Mouse (Mus musculus): ENCODE measurements around the gene Rerg. TPM values are rescaled to one million over a fixed set of nuclear protein-coding genes. Genes with fewer than 3 reads are reported as not detected.

The Rerg gene
- total and polyA plus RNA-seq, 3 experiments = 0.05 TPM; not detected in 2

GRCm38 (mm10) chr6:137159372-137159926, 10.8 kb downstream of the Rerg start:
- no peaks in the 10 kb centered on the region for H3K4me1 ChIP-seq (ENCODE audit: insufficient read depth, low read depth, low read length)
- H3K9me3 ChIP-seq (replicated peaks) = peaks cover 60% of the 10 kb centered on the region
- no peaks in the 10 kb centered on the region for H3K36me3 ChIP-seq (replicated peaks)
- ATAC-seq (ENCODE audit: extremely low read depth, insufficient number of reproducible peaks, low FRiP score, poor library complexity, severe bottlenecking) (no peak), DNase-seq (ENCODE audit: low spot score) (no peak)
- no peak overlapping the region for H3K4me3 ChIP-seq (ENCODE audit: low read depth, low read length)
- no peak for TF ChIP-seq GATA2 (IDR thresholded peaks at IDR 0.05; ENCODE audit: borderline replicate concordance, low read depth, low read length)
- TF ChIP-seq TAL1 (conservative IDR thresholded peaks at IDR 0.05; ENCODE audit: low read depth, low read length) = no peak
- TF ChIP-seq GATA1 (IDR thresholded peaks at IDR 0.05; ENCODE audit: borderline replicate concordance, low read length) = no peak
- TF ChIP-seq POLR2AphosphoS5 (IDR thresholded peaks at IDR 0.05; ENCODE audit: insufficient replicate concordance, low read depth, low read length) = no peak
- TF ChIP-seq CTCF (IDR thresholded peaks at IDR 0.05; ENCODE audit: low read depth, low read length) = no peak
- H3K27me3 ChIP-seq (ENCODE audit: insufficient read depth, low read length) = no peaks in the 10 kb centered on the region

- ATAC-seq (ENCODE audit: extremely low read depth, insufficient number of reproducible peaks, low FRiP score, poor library complexity, severe bottlenecking) = no peak
- Histone ChIP-seq H3K4me3 (ENCODE audit: low read depth, low read length) (no peak overlapping the region), H3K36me3 (replicated peaks) (no peaks in the 10 kb centered on the region), H3K4me1 (ENCODE audit: insufficient read depth, low read depth, low read length) (no peaks in the 10 kb centered on the region), H3K27me3 (ENCODE audit: insufficient read depth, low read length) (no peaks in the 10 kb centered on the region), H3K9me3 (replicated peaks) (peaks cover 50% of the 10 kb centered on the region)
- TF ChIP-seq GATA1 (IDR thresholded peaks at IDR 0.05; ENCODE audit: borderline replicate concordance, low read length) (no peak), CTCF (IDR thresholded peaks at IDR 0.05; ENCODE audit: low read depth, low read length) (no peak), GATA2 (IDR thresholded peaks at IDR 0.05; ENCODE audit: borderline replicate concordance, low read depth, low read length) (no peak), TAL1 (conservative IDR thresholded peaks at IDR 0.05; ENCODE audit: low read depth, low read length) (no peak), POLR2AphosphoS5 (IDR thresholded peaks at IDR 0.05; ENCODE audit: insufficient replicate concordance, low read depth, low read length) (no peak)
- no peak for DNase-seq (ENCODE audit: low spot score)
These were observed 13.7 kb downstream of the Rerg start for GRCm38 (mm10) chr6:137156437-137157219.

GRCm38 (mm10) chr6:137155196-137156137, 14.8 kb downstream of the Rerg start:
- TF ChIP-seq GATA1 (IDR thresholded peaks at IDR 0.05; ENCODE audit: borderline replicate concordance, low read length) (no peak), CTCF (IDR thresholded peaks at IDR 0.05; ENCODE audit: low read depth, low read length) (no peak), GATA2 (IDR thresholded peaks at IDR 0.05; ENCODE audit: borderline replicate concordance, low read depth, low read length) (no peak), POLR2AphosphoS5 (IDR thresholded peaks at IDR 0.05; ENCODE audit: insufficient replicate concordance, low read depth, low read length) (no peak), TAL1 (conservative IDR thresholded peaks at IDR 0.05; ENCODE audit: low read depth, low read length) (no peak)
- Histone ChIP-seq H3K4me1 (ENCODE audit: insufficient read depth, low read depth, low read length) (no peaks in the 10 kb centered on the region), H3K27me3 (ENCODE audit: insufficient read depth, low read length) (no peaks in the 10 kb centered on the region), H3K4me3 (ENCODE audit: low read depth, low read length) (no peak overlapping the region), H3K9me3 (replicated peaks) (peaks cover 49% of the 10 kb centered on the region), H3K36me3 (replicated peaks) (no peaks in the 10 kb centered on the region)
- no peak for ATAC-seq (ENCODE audit: extremely low read depth, insufficient number of reproducible peaks, low FRiP score, poor library complexity, severe bottlenecking)
- no peak for DNase-seq (ENCODE audit: low spot score)

GRCm38 (mm10) chr6:137153021-137153420, 17.3 kb downstream of the Rerg start:
- H3K4me3 ChIP-seq (ENCODE audit: low read depth, low read length) = no peak overlapping the region
- H3K36me3 ChIP-seq (replicated peaks) = no peaks in the 10 kb centered on the region
- ATAC-seq (ENCODE audit: extremely low read depth, insufficient number of reproducible peaks, low FRiP score, poor library complexity, severe bottlenecking) = no peak
- H3K27me3 ChIP-seq (ENCODE audit: insufficient read depth, low read length) = no peaks in the 10 kb centered on the region
- H3K4me1 ChIP-seq (ENCODE audit: insufficient read depth, low read depth, low read length) = no peaks in the 10 kb centered on the region
- no peak for DNase-seq (ENCODE audit: low spot score)
- H3K9me3 ChIP-seq (replicated peaks) = peaks cover 48% of the 10 kb centered on the region
- TF ChIP-seq CTCF (IDR thresholded peaks at IDR 0.05; ENCODE audit: low read depth, low read length) (no peak), GATA1 (IDR thresholded peaks at IDR 0.05; ENCODE audit: borderline replicate concordance, low read length) (no peak), GATA2 (IDR thresholded peaks at IDR 0.05; ENCODE audit: borderline replicate concordance, low read depth, low read length) (no peak), TAL1 (conservative IDR thresholded peaks at IDR 0.05; ENCODE audit: low read depth, low read length) (no peak)

GRCm38 (mm10) chr6:137151015-137151414, 19.3 kb downstream of the Rerg start:
- Histone ChIP-seq H3K4me1 (ENCODE audit: insufficient read depth, low read depth, low read length) (no peaks in the 10 kb centered on the region), H3K9me3 (replicated peaks) (peaks cover 59% of the 10 kb centered on the region), H3K4me3 (ENCODE audit: low read depth, low read length) (no peak overlapping the region), H3K27me3 (ENCODE audit: insufficient read depth, low read length) (no peaks in the 10 kb centered on the region), H3K36me3 (replicated peaks) (no peaks in the 10 kb centered on the region)
- TF ChIP-seq POLR2AphosphoS5 (IDR thresholded peaks at IDR 0.05; ENCODE audit: insufficient replicate concordance, low read depth, low read length) = no peak
- TF ChIP-seq GATA2 (IDR thresholded peaks at IDR 0.05; ENCODE audit: borderline replicate concordance, low read depth, low read length) = no peak
- TF ChIP-seq TAL1 (conservative IDR thresholded peaks at IDR 0.05; ENCODE audit: low read depth, low read length) = no peak
- no peak for TF ChIP-seq CTCF (IDR thresholded peaks at IDR 0.05; ENCODE audit: low read depth, low read length)
- TF ChIP-seq GATA1 (IDR thresholded peaks at IDR 0.05; ENCODE audit: borderline replicate concordance, low read length) = no peak
- DNase-seq (ENCODE audit: low spot score) (no peak), ATAC-seq (ENCODE audit: extremely low read depth, insufficient number of reproducible peaks, low FRiP score, poor library complexity, severe bottlenecking) (no peak)

Measured in G1E (cell line).